Mouse (Mus musculus): ENCODE data around the gene 4930432M17Rik. TPM values are rescaled to one million over a fixed set of nuclear protein-coding genes. Genes with fewer than 3 reads are reported as not detected.

The 4930432M17Rik gene
- polyA plus RNA-seq, 1 experiment from 2014 or later = not detected

DNA sequence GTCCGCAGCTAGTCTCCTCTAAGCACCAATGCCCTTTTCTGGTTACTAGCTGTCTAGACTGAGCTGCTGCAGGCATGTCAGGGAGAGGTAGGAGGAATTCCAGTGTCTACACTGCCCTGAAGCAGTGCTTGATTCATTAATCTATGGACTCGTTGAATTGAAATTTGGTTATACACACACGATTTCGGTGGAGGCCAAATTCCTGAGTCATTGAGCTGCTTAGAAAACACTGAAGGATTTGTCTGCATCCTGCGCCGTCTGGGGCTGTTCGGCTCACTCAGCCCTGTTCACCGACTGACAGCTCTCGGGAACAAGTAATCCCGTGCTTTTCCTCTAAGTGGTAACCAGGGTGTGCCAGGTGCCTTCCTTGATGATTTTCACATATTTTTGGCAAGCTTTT lies 55.1 kb downstream of the 4930432M17Rik start:
- no peaks in the 10 kb centered on the region for H3K36me3 ChIP-seq
- no peak overlapping the region for H3K27ac ChIP-seq
- peaks cover 21% of the 10 kb centered on the region for H3K4me1 ChIP-seq
- H3K9me3 ChIP-seq = no peaks in the 10 kb centered on the region
- WGBS = 76% methylated on average over 10 of the region's 10 CpGs
- H3K4me2 ChIP-seq = no peak overlapping the region
- H3K4me3 ChIP-seq = no peak overlapping the region
- peaks cover 10% of the 10 kb centered on the region; the same call in 1 of the 2 replicates for H3K27me3 ChIP-seq
- no peak overlapping the region for H3K9ac ChIP-seq
- no peak for ATAC-seq (ENCODE audit: insufficient number of reproducible peaks, low FRiP score, low TSS enrichment, low read depth)

DNA sequence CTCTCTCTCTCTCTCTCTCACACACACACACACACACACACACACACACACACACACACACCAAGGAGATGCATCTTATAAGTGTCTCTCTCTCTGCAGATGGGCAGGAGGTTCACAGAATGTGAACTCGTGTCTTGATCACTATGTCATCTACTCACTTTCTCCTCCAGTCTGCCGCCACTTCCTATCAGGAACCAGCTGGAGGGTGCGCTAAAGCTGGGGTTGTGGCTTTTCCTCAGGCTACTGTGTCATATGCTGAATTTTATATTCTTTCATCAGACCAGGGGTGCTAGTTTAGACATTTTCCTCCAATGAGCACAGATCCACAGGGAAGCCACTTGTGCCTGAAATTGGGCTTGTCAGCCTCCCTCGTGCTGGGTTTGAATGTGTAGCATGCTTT lies 59.1 kb downstream of the 4930432M17Rik start:
- Histone ChIP-seq H3K4me1 (peaks cover 3% of the 10 kb centered on the region; the same call in 1 of the 2 replicates), H3K27me3 (no peaks in the 10 kb centered on the region), H3K9me3 (no peaks in the 10 kb centered on the region), H3K4me3 (no peak overlapping the region), H3K27ac (no peak overlapping the region), H3K9ac (no peak overlapping the region), H3K36me3 (peaks cover 7% of the 10 kb centered on the region; the same call in 1 of the 2 replicates), H3K4me2 (no peak overlapping the region)
- no peak for ATAC-seq (ENCODE audit: insufficient number of reproducible peaks, low FRiP score, low TSS enrichment, low read depth)
- WGBS = 83% methylated on average over 4 of the region's 4 CpGs

Other genes starting within 250 kb of the 4930432M17Rik start
- 720 and 793 TPM in 2 replicates for gene Cnn3, start 244.3 kb upstream of the 4930432M17Rik start, polyA plus RNA-seq (2015; fragmentation: Nextera tagmentation; extraction: Ambion mirVana)
- 2.4 and 2.8 TPM in 2 replicates for gene Slc44a3, start 138.4 kb upstream of the 4930432M17Rik start, polyA plus RNA-seq (2015; fragmentation: Nextera tagmentation; extraction: Ambion mirVana)
- gene F3, start 52.8 kb downstream of the 4930432M17Rik start, polyA plus RNA-seq (2015; fragmentation: Nextera tagmentation; extraction: Ambion mirVana) = 44.4 and 46.1 TPM in 2 replicates
- 52.8 and 60.9 TPM in 2 replicates for gene Abcd3, start 144.5 kb downstream of the 4930432M17Rik start, polyA plus RNA-seq (2015; fragmentation: Nextera tagmentation; extraction: Ambion mirVana)

Measured in limb, embryonic 15.5 days (tissue).